Mouse (Mus musculus) E14TG2a.4 (cell line): ENCODE data around the gene Ccdc187.

Experiments
- CTCF ChIP-seq: conservative IDR thresholded peaks from 2 replicates; pipeline ENCODE4 v1.5.1; 2014; ENCODE audit warnings: low read length
- NANOG ChIP-seq: IDR thresholded peaks from 2 replicates; pipeline ENCODE4 v1.6.1; 2014; ENCODE audit warnings: borderline replicate concordance, low read length, mixed read lengths

DNA sequence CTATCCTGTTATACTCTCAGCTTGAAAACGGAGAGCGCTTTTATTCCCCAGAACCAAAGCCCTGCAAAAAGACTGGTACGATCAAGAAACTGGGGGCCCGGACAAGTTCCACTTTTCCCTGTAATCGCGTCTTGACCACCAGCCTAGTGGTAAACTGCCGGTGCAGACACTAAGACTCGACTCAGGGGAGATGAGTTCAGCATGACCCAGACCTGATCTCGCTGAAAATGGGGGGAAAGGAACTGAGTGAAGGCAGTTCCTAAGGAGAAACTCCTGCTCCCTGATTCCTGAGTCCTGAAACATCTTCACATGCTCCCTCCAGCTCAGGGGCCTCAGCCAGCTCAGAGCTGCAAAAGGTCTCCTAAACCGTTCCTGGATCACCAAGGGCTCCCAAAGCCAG lies 88.6 kb downstream of the Ccdc187 start:
- no peak for TF ChIP-seq CTCF
- no peak for TF ChIP-seq NANOG
